Mouse (Mus musculus) limb, embryonic 15.5 days (tissue): ENCODE measurements around the gene Cyp26a1. TPM values are rescaled to one million over a fixed set of nuclear protein-coding genes. Genes with fewer than 3 reads are reported as not detected.

Experiments
- ATAC-seq: fragments of 200-750 bp; cut with Nextera tagmentation; 2 replicates; pipeline ENCODE4 v1.8.0; 2017; ENCODE audit warnings: low read depth, moderate TSS enrichment; ENCODE audit not compliant: insufficient number of reproducible peaks, low FRiP score, low TSS enrichment
- H3K27ac ChIP-seq: fragments of 300-500 bp; sonication (generic); 2 replicates; pipeline ENCODE4 v1.5.1; 2015; ENCODE audit warnings: moderate library complexity, mild to moderate bottlenecking, inconsistent platforms
- H3K27me3 ChIP-seq: fragments of 300-500 bp; sonication (generic); 2 replicates; pipeline ENCODE4 v1.6.1; 2015; ENCODE audit warnings: inconsistent platforms
- H3K36me3 ChIP-seq: fragments of 300-500 bp; sonication (generic); 2 replicates; pipeline ENCODE4 v1.6.1; 2015; ENCODE audit warnings: inconsistent platforms
- H3K4me1 ChIP-seq: fragments of 300-500 bp; sonication (generic); 2 replicates; pipeline ENCODE4 v1.6.1; 2015; ENCODE audit warnings: inconsistent platforms
- H3K4me2 ChIP-seq: fragments of 300-500 bp; sonication (generic); 2 replicates; pipeline ENCODE4 v1.6.1; 2015; ENCODE audit warnings: mild to moderate bottlenecking, inconsistent platforms
- H3K4me3 ChIP-seq: fragments of 300-500 bp; sonication (generic); 2 replicates; pipeline ENCODE4 v1.5.1; 2015; ENCODE audit warnings: mild to moderate bottlenecking, inconsistent platforms
- H3K9ac ChIP-seq: fragments of 300-500 bp; sonication (generic); 2 replicates; pipeline ENCODE4 v1.6.1; 2015; ENCODE audit warnings: inconsistent platforms
- H3K9me3 ChIP-seq: fragments of 300-500 bp; sonication (generic); 2 replicates; pipeline ENCODE4 v1.6.1; 2016; ENCODE audit warnings: inconsistent platforms
- WGBS: fragments of 180-500 bp; shearing (Covaris S2); methylation state at CpG from one replicate; pipeline ENCODE4 v1.1.7; 2015; 5-methylcytosine and 5-hydroxymethylcytosine counted together
- polyA plus RNA-seq: library from polyadenylated mRNA; unstranded; fragments of >200 nt; fragmentation: Nextera tagmentation; extraction: Ambion mirVana; gene quantifications from 2 replicates; pipeline ENCODE4 v1.2.1, GENCODE M21; 2015

Cyp26a1 gene
- polyA plus RNA-seq, 1 experiment from 2014 or later: 1.8 TPM

GRCm38 (mm10) chr19:37740043-37740442, 42.4 kb downstream of the Cyp26a1 start:
- 49% methylated on average over 7 of the region's 7 CpGs for WGBS
- no peak overlapping the region for H3K4me3 ChIP-seq
- H3K4me1 ChIP-seq: 0 out of 2 replicates have a peak, but pooled peaks cover 2% of the 10 kb centered on the region
- no peaks in the 10 kb centered on the region for H3K36me3 ChIP-seq
- no peaks in the 10 kb centered on the region for H3K27me3 ChIP-seq
- no peak overlapping the region for H3K4me2 ChIP-seq
- H3K9ac ChIP-seq: no peak overlapping the region
- H3K9me3 ChIP-seq: no peaks in the 10 kb centered on the region
- ATAC-seq: no peak
- no peak overlapping the region for H3K27ac ChIP-seq

Other genes with a start within 250 kb of the Cyp26a1 start
- 7.9 and 10.0 TPM in 2 replicates for gene Exoc6, start 147.4 kb upstream of the Cyp26a1 start, polyA plus RNA-seq
- gene Cyp26c1, start 12.2 kb upstream of the Cyp26a1 start, polyA plus RNA-seq: not detected in 2 replicates